Mouse (Mus musculus): ENCODE measurements around the gene Rap2a. TPM values are rescaled to one million over a fixed set of nuclear protein-coding genes. Genes with fewer than 3 reads are reported as not detected.
A peak's percentile ranks its signal among the peaks of the same experiment; 100 is the strongest.

Gene Rap2a
- total and polyA plus RNA-seq, 3 experiments = 5.1 to 8.6 TPM; not detected in 1

GRCm38 (mm10) chr14:120478641-120479341, 547 bp downstream of the Rap2a start:
- Histone ChIP-seq H3K27ac (ENCODE audit: control insufficient read depth, low read depth, low read length) (peak overlapping the region; percentile 51), H3K79me2 (ENCODE audit: control insufficient read depth, insufficient read depth, low read length, poor library complexity) (peaks cover 3% of the 10 kb centered on the region), H3K9me3 (replicated peaks; ENCODE audit: insufficient read depth, low read length) (no peaks in the 10 kb centered on the region), H3K27me3 (ENCODE audit: control insufficient read depth in 1 of 2, insufficient read depth in 2 of 2, low read length in 2 of 2) (no peaks in the 10 kb centered on the region), H3K36me3 (ENCODE audit: control insufficient read depth in 1 of 2, insufficient read depth in 2 of 2, low read length in 2 of 2) (no peaks in the 10 kb centered on the region; a peak in 1 of 4 replicates), H3K9ac (ENCODE audit: control insufficient read depth, low read depth, low read length, poor library complexity, severe bottlenecking) (peak overlapping the region; percentile 83), H3K4me1 (ENCODE audit: control insufficient read depth in 1 of 2, insufficient read depth in 2 of 2, low read length in 2 of 2) (no peaks in the 10 kb centered on the region; a peak in 1 of 4 replicates), H3K4me3 (ENCODE audit: control insufficient read depth in 1 of 2, insufficient read depth in 1 of 2, low read depth in 2 of 2, low read length in 2 of 2) (peak overlapping the region; percentile 88 to 98)
- DNase-seq (ENCODE audit: low read depth, low spot score) = peak; percentile 65
- TF ChIP-seq GABPA (IDR thresholded peaks at IDR 0.05; ENCODE audit: low read depth, low read length) (no peak), ZMIZ1 (IDR thresholded peaks at IDR 0.05; ENCODE audit: low read depth, low read length) (no peak), MAZ (IDR thresholded peaks at IDR 0.05; ENCODE audit: low read depth, low read length) (no peak), POLR2AphosphoS2 (IDR thresholded peaks at IDR 0.05; ENCODE audit: low read length) (no peak), POLR2AphosphoS5 (IDR thresholded peaks at IDR 0.05; ENCODE audit: borderline replicate concordance, low read depth, low read length) (no peak), KAT2A (conservative IDR thresholded peaks at IDR 0.05; ENCODE audit: low read depth, low read length) (no peak), E2F4 (IDR thresholded peaks at IDR 0.05; ENCODE audit: borderline replicate concordance, low read depth, low read length) (no peak), EP300 (IDR thresholded peaks at IDR 0.05; ENCODE audit: low read depth in 1 of 2, low read length in 2 of 2) (no peak), ZC3H11A (IDR thresholded peaks at IDR 0.05; ENCODE audit: low read depth, low read length) (no peak), SIN3A (IDR thresholded peaks at IDR 0.05; ENCODE audit: low read length) (0 out of 2 replicates have a peak, but pooled peaks have one; percentile 16), CTCF (IDR thresholded peaks at IDR 0.05 in 2 of 3, conservative IDR thresholded peaks at IDR 0.05 in 1 of 3; ENCODE audit: control insufficient read depth in 1 of 3, insufficient read depth in 1 of 3, low read depth in 2 of 3, low read length in 3 of 3, poor library complexity in 1 of 3, severe bottlenecking in 1 of 3) (no peak), SMC3 (IDR thresholded peaks at IDR 0.05; ENCODE audit: low read depth, low read length) (no peak), MYC (IDR thresholded peaks at IDR 0.05; ENCODE audit: low read depth, low read length) (no peak), ZKSCAN1 (IDR thresholded peaks at IDR 0.05; ENCODE audit: low read depth, low read length) (no peak), UBTF (IDR thresholded peaks at IDR 0.05; ENCODE audit: borderline replicate concordance, insufficient read depth, low read depth, low read length) (no peak), POLR2A (IDR thresholded peaks at IDR 0.05; ENCODE audit: control insufficient read depth in 1 of 2, insufficient read depth in 1 of 2, low read depth in 1 of 2, low read length in 2 of 2, poor library complexity in 1 of 2) (peak in 1 of 2 experiments; percentile 41; a peak in 1 of 4 replicates), HCFC1 (IDR thresholded peaks at IDR 0.05; ENCODE audit: low read depth, low read length) (no peak), RAD21 (IDR thresholded peaks at IDR 0.05; ENCODE audit: low read depth, low read length) (no peak), NRF1 (IDR thresholded peaks at IDR 0.05; ENCODE audit: insufficient read depth, low read depth, low read length, poor library complexity, severe bottlenecking) (peak; percentile 36; the same call in 1 of the 2 replicates), MAFK (IDR thresholded peaks at IDR 0.05; ENCODE audit: borderline replicate concordance, low read depth, low read length) (no peak), MYB (IDR thresholded peaks at IDR 0.05; ENCODE audit: low read depth, low read length) (no peak), TCF12 (IDR thresholded peaks at IDR 0.05; ENCODE audit: low read depth, low read length) (no peak), JUND (IDR thresholded peaks at IDR 0.05; ENCODE audit: low read depth, low read length) (no peak), MXI1 (IDR thresholded peaks at IDR 0.05; ENCODE audit: low read depth, low read length) (peak; percentile 10; the same call in 1 of the 2 replicates), USF2 (IDR thresholded peaks at IDR 0.05; ENCODE audit: borderline replicate concordance in 1 of 2, insufficient read depth in 1 of 2, low read depth in 1 of 2, low read length in 2 of 2) (no peak), CHD1 (IDR thresholded peaks at IDR 0.05; ENCODE audit: low read depth, low read length) (no peak), MAX (IDR thresholded peaks at IDR 0.05; ENCODE audit: low read length) (peak; percentile 33; the same call in 1 of the 2 replicates), MEF2A (IDR thresholded peaks at IDR 0.05; ENCODE audit: extremely low read depth, insufficient replicate concordance, low read depth, low read length, poor library complexity, severe bottlenecking) (no peak), BHLHE40 (IDR thresholded peaks at IDR 0.05; ENCODE audit: borderline replicate concordance, low read depth, low read length) (no peak), ZNF384 (IDR thresholded peaks at IDR 0.05; ENCODE audit: low read depth, low read length) (no peak), RCOR1 (IDR thresholded peaks at IDR 0.05; ENCODE audit: low read depth, low read length) (no peak), USF1 (IDR thresholded peaks at IDR 0.05; ENCODE audit: low read depth, low read length) (no peak), ETS1 (IDR thresholded peaks at IDR 0.05; ENCODE audit: low read depth, low read length) (no peak), ELF1 (IDR thresholded peaks at IDR 0.05; ENCODE audit: low read depth, low read length) (no peak), TAL1 (IDR thresholded peaks at IDR 0.05; ENCODE audit: low read length) (no peak), NELFE (IDR thresholded peaks at IDR 0.05; ENCODE audit: low read depth, low read length) (no peak)

All from MEL (cell line).